Mouse (Mus musculus): Measurements from ENCODE around the gene Pigt. TPM values are rescaled to one million over a fixed set of nuclear protein-coding genes. Genes with fewer than 3 reads are reported as not detected.

Pigt gene
- polyA plus RNA-seq, 1 experiment from 2014 or later: 53.6 TPM

DNA sequence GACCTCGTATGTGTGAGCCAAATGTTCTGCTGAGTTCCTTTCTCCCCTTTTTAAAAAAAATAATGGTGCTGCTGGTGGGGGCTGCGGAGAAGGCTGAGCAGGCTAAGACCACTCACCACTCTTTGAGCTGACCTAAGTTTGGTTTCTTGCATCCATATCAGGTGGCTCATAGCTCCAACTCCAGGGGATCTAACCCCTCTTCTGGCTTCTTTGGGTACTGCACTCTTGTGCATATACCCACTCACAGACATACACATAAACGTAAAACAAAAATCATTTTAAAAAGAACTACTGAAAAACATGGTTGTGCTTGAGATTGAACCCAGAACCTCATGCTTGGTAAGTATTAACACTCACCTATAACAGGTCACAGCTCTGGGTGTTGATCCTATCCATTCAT, 7.6 kb downstream of the Pigt start:
- no peak for ATAC-seq (ENCODE audit: low FRiP score, low TSS enrichment)
- peak; percentile 26 for TF ChIP-seq CTCF (IDR thresholded peaks at IDR 0.05; ENCODE audit: low read depth)
- no peak for TF ChIP-seq EP300 (optimal IDR thresholded peaks at IDR 0.05)
- no peak overlapping the region for H3K9ac ChIP-seq (ENCODE audit: low read length)
- H3K4me2 ChIP-seq (replicated peaks; ENCODE audit: low read depth): no peak overlapping the region
- no peak for DNase-seq (ENCODE audit: low spot score)
- H3K27ac ChIP-seq (replicated peaks): no peak overlapping the region
- H3K27me3 ChIP-seq (ENCODE audit: control insufficient read depth, insufficient read depth, low read length): no peaks in the 10 kb centered on the region
- H3K4me3 ChIP-seq (ENCODE audit: low read depth, low read length): no peak overlapping the region
- H3K4me1 ChIP-seq (replicated peaks; ENCODE audit: control insufficient read depth, insufficient read depth): no peaks in the 10 kb centered on the region
- peaks cover 19% of the 10 kb centered on the region for H3K36me3 ChIP-seq (ENCODE audit: control insufficient read depth, insufficient read depth, low read length)
- WGBS: 99% methylated on average over 3 of the region's 3 CpGs
- H3K9me3 ChIP-seq (ENCODE audit: control insufficient read depth, low read length): 0 out of 2 replicates have a peak, but pooled peaks cover 2% of the 10 kb centered on the region

DNA sequence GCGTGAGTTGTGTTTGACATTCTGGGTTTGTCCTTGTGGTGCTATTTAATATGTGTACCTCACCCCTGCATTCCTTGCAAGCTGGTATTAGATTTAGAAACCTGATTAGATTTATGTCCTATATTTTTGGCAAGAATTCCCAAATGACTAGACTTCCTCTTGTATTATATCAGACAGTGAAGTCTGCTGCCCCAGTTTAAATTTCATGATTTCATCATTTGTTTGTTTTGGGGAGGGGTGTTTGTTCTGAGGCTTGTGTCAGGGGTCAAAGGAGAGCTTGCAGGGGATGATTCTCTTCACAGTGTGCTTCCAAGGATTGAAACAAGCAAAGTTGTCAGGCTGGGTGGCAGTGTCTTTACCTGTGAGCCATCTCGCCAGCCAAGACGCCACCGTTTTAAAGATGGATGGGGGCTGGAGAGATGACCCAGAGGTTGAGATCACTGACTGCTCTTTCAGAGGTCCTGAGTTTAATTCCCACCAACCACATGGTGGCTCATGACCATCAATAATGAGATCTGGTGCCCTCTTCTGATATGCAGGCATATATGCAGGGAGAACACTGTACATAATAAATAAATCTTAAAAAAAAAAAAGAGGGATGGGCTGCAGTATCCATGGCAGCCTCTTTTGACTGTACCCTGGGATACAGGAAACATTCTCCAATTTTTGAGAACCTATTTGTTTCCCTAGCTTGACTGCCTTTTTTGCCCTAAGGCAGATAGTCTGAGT, 8.5 kb downstream of the Pigt start:
- ATAC-seq (ENCODE audit: low FRiP score, low TSS enrichment) (no peak), DNase-seq (ENCODE audit: low spot score) (no peak)
- no peak overlapping the region for H3K4me3 ChIP-seq (ENCODE audit: low read depth, low read length)
- WGBS: 70% methylated on average over 4 of the region's 4 CpGs
- H3K9me3 ChIP-seq (ENCODE audit: control insufficient read depth, low read length): 0 out of 2 replicates have a peak, but pooled peaks cover 2% of the 10 kb centered on the region
- H3K27me3 ChIP-seq (ENCODE audit: control insufficient read depth, insufficient read depth, low read length): no peaks in the 10 kb centered on the region
- no peaks in the 10 kb centered on the region for H3K4me1 ChIP-seq (replicated peaks; ENCODE audit: control insufficient read depth, insufficient read depth)
- TF ChIP-seq CTCF (IDR thresholded peaks at IDR 0.05; ENCODE audit: low read depth) (peak; percentile 32), EP300 (optimal IDR thresholded peaks at IDR 0.05) (no peak)
- H3K9ac ChIP-seq (ENCODE audit: low read length): no peak overlapping the region
- peaks cover 19% of the 10 kb centered on the region for H3K36me3 ChIP-seq (ENCODE audit: control insufficient read depth, insufficient read depth, low read length)
- H3K4me2 ChIP-seq (replicated peaks; ENCODE audit: low read depth): no peak overlapping the region
- H3K27ac ChIP-seq (replicated peaks): no peak overlapping the region

DNA sequence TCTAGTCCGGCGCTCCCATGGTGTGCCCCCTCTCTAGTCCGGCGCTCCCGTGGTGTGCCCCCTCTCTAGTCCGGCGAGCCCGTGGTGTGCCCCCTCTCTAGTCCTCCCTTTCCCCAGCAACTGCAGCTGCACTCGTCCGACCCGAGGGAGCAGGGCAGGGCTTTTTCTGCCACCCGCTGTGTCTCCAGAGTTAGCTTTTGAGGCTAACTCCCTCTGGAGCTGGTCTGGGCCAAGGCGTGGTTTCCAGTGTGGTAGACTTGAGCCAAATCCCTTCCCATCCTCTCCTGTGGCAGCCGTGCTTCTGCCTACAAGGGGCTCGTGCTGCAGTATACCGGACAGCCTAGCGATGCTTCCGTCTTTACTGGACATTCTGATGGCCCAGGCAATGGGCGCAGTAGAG, 10.5 kb downstream of the Pigt start:
- no peak for DNase-seq (ENCODE audit: low spot score)
- no peak overlapping the region for H3K4me3 ChIP-seq (ENCODE audit: low read depth, low read length)
- no peak overlapping the region for H3K9ac ChIP-seq (ENCODE audit: low read length)

DNA sequence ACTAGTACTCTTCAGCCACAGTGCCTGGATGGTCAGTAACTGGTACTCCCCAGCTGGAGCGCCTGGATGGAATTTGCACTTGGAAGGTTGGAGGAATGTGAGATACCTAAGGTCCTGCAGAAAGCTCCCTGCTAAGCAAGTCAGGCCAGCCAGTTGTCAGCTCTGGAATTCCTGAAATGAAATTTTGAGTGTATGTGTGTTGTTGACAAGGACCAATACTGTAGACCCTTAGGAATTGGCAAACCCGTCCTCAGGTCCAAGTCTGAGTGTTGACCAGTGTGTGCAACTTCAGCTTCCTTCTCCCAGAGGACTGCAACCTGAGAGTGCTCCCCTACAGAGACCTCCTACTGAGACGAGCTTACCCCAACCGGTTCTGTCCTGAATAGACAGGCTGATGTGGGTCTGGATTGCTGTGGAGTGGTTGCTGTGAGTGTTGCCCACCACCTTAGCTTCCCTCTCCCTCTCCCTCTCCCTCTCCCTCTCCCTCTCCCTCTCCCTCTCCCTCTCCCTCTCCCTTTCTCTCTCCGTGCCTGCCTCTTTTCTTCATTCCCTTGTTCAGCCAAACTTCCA, 13.4 kb downstream of the Pigt start:
- 0 out of 2 replicates have a peak, but pooled peaks cover 2% of the 10 kb centered on the region for H3K36me3 ChIP-seq (ENCODE audit: control insufficient read depth, insufficient read depth, low read length)
- no peak overlapping the region for H3K4me3 ChIP-seq (ENCODE audit: low read depth, low read length)
- TF ChIP-seq EP300 (optimal IDR thresholded peaks at IDR 0.05) (no peak), CTCF (IDR thresholded peaks at IDR 0.05; ENCODE audit: low read depth) (no peak)
- WGBS: 37% methylated on average over 5 of the region's 5 CpGs
- no peaks in the 10 kb centered on the region for H3K9me3 ChIP-seq (ENCODE audit: control insufficient read depth, low read length)
- H3K4me1 ChIP-seq (replicated peaks; ENCODE audit: control insufficient read depth, insufficient read depth): peaks cover 3% of the 10 kb centered on the region; the same call in 1 of the 2 replicates
- no peak overlapping the region for H3K27ac ChIP-seq (replicated peaks)
- no peak for ATAC-seq (ENCODE audit: low FRiP score, low TSS enrichment)
- H3K27me3 ChIP-seq (ENCODE audit: control insufficient read depth, insufficient read depth, low read length): no peaks in the 10 kb centered on the region
- no peak for DNase-seq (ENCODE audit: low spot score)
- no peak overlapping the region for H3K4me2 ChIP-seq (replicated peaks; ENCODE audit: low read depth)
- H3K9ac ChIP-seq (ENCODE audit: low read length): no peak overlapping the region

More for the DNA sequence above, 10.5 kb downstream of the Pigt start:
- H3K27ac ChIP-seq (replicated peaks): no peak overlapping the region
- peaks cover 12% of the 10 kb centered on the region for H3K36me3 ChIP-seq (ENCODE audit: control insufficient read depth, insufficient read depth, low read length)
- H3K4me1 ChIP-seq (replicated peaks; ENCODE audit: control insufficient read depth, insufficient read depth): no peaks in the 10 kb centered on the region; the same call in 1 of the 2 replicates
- no peak for TF ChIP-seq EP300 (optimal IDR thresholded peaks at IDR 0.05)
- TF ChIP-seq CTCF (IDR thresholded peaks at IDR 0.05; ENCODE audit: low read depth): no peak
- H3K4me2 ChIP-seq (replicated peaks; ENCODE audit: low read depth): no peak overlapping the region
- no peak for ATAC-seq (ENCODE audit: low FRiP score, low TSS enrichment)
- 0 out of 2 replicates have a peak, but pooled peaks cover 2% of the 10 kb centered on the region for H3K9me3 ChIP-seq (ENCODE audit: control insufficient read depth, low read length)
- no peaks in the 10 kb centered on the region for H3K27me3 ChIP-seq (ENCODE audit: control insufficient read depth, insufficient read depth, low read length)
- 90% methylated on average over 19 of the region's 19 CpGs for WGBS

DNA sequence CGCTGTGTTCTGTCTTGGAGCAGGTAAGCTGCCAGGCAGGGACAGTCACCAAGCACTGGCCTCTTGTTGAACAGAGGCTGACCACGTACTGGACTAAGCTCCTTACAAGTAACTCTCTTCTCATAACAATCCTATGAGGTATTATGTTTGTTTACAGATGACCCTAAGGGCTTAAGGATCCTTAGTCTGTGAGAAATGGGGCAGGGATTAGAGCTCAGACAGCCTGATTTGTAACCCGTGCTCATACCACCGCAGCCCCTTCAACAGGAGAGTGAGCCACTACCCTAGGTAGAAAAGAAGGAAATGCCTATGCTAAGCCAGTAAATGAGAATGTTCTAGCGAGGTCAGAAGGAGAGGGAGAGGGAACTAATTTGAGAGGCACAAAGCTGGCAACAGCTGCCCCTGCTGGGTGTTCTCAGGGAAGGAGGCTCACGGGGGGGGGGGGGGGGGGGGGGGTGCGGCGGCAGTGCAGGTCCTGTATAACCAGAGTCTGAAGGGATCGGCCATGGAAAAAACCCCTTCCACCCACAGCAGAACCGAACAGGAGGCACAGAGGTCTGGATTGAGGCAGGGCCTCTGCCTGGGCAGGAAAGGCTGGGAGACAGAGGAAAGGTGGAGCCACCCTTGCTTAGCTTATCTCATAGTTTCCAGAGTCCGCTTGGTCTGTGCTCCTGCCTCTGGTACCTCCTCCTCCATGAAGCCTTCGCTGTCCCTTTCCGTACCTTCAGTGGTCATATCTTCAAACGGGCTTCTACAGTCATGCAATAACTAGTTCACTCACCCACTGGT, 15.0 kb downstream of the Pigt start:
- peak overlapping the region; percentile 30; the same call in 1 of the 2 replicates for H3K27ac ChIP-seq (replicated peaks)
- H3K27me3 ChIP-seq (ENCODE audit: control insufficient read depth, insufficient read depth, low read length): no peaks in the 10 kb centered on the region
- no peaks in the 10 kb centered on the region for H3K9me3 ChIP-seq (ENCODE audit: control insufficient read depth, low read length)
- ATAC-seq (ENCODE audit: low FRiP score, low TSS enrichment): peak; percentile 65
- DNase-seq (ENCODE audit: low spot score): peak; percentile 33
- H3K4me2 ChIP-seq (replicated peaks; ENCODE audit: low read depth): no peak overlapping the region
- no peak for TF ChIP-seq EP300 (optimal IDR thresholded peaks at IDR 0.05)
- no peak for TF ChIP-seq CTCF (IDR thresholded peaks at IDR 0.05; ENCODE audit: low read depth)
- H3K9ac ChIP-seq (ENCODE audit: low read length): no peak overlapping the region
- peaks cover 3% of the 10 kb centered on the region; the same call in 1 of the 2 replicates for H3K4me1 ChIP-seq (replicated peaks; ENCODE audit: control insufficient read depth, insufficient read depth)
- 45% methylated on average over 12 of the region's 14 CpGs for WGBS
- H3K36me3 ChIP-seq (ENCODE audit: control insufficient read depth, insufficient read depth, low read length): 0 out of 2 replicates have a peak, but pooled peaks cover 2% of the 10 kb centered on the region
- H3K4me3 ChIP-seq (ENCODE audit: low read depth, low read length): no peak overlapping the region

Measured in stomach, postnatal 0 days (tissue).